Mouse (Mus musculus) adrenal gland, postnatal 25 days (tissue): ENCODE results near the gene BC048403. TPM values are rescaled to one million over a fixed set of nuclear protein-coding genes. Genes with fewer than 3 reads are reported as not detected.

Experiments
- DNase-seq: peaks from one replicate; pipeline ENCODE4 v3.0.0; 2021; ENCODE audit warnings: mixed read lengths
- total RNA-seq: library from RNA; stranded (reverse); gene quantifications from 2 replicates; pipeline ENCODE4 v1.2.3, GENCODE M21; 2021

Gene BC048403
- total RNA-seq, 1 experiment from 2014 or later: 14.4 TPM

GRCm38 (mm10) chr10:121756677-121757076 is 16.9 kb downstream of the BC048403 start:
- DNase-seq: no peak

DNA sequence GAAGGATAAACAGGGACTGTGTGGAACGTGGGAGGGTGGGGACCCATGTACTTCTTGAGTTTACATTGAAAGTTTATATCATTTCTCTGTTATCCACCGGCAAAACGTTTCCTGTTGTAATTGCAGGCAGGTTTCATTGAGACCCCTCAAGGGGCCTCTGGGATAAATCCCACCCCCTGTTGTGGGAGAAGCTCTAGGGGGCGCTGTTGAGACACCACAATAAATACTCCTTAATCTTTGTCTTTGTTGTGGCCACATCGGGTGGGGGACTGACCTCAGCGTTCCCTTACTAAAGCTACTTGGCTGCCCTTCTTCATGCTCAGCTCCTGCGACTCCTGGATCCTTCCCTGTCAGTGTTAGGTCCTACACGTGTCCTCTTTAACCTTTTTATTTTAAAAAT is 19.4 kb downstream of the BC048403 start:
- no peak for DNase-seq

GRCm38 (mm10) chr10:121762141-121762540 is 22.4 kb downstream of the BC048403 start:
- DNase-seq: no peak

GRCm38 (mm10) chr10:121763191-121763590 is 23.5 kb downstream of the BC048403 start:
- DNase-seq: no peak

DNA sequence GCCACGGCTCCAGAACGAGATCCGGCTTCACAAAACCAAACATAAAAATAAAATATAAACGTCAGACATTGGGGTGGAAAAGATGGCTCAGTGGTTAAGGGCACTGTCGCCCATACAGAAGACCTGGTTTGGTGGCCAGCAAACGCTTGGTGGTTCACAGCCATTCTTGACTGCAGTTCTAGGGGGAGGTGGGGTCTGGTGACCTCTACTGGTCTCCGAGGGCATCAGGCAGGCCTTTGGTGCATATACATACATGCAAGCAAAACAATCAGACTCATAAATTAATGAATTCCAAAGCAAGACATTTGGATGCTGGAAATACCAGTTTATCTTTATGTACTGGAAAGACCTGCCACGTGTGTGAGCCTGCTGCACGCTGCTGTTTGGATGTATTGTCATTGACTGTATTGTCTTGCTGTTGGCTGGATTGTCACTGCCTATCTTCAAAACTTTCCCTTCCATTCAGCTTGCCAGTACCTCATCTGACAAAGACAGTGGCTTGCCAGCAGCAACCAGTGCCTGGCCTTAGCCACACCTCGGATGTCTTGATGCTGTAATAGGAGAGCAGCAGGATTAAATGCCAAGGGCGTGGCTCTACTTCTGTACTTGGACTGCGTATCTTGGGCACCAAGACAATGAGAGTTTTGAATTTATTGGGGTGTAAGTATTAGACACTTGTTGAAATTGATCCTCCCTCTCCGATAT is 24.9 kb downstream of the BC048403 start:
- no peak for DNase-seq

- no peak for DNase-seq
These were observed 25.7 kb downstream of the BC048403 start for GRCm38 (mm10) chr10:121765174-121766057.

DNA sequence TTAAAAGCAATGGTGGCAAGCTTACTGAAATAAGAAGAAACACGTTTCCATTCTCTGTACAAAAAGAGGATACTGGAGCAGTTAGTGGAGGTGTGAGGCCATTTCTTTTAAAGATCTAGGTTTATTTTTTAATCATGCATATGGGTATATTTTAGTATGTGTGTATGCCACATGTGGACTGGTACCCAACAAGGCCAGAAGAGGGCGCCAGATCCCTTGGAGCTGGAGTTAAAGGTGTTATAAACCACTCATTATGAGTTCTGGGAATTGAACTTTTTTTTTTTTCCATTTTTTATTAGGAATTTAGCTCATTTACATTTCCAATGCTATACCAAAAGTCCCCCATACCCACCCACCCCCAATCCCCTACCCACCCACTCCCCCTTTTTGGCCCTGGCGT is 27.6 kb downstream of the BC048403 start:
- DNase-seq: peak; percentile 37

- no peak for DNase-seq
These were observed 30.0 kb downstream of the BC048403 start for GRCm38 (mm10) chr10:121769711-121770110.

- DNase-seq: peak; percentile 37
These were observed 31.2 kb downstream of the BC048403 start for GRCm38 (mm10) chr10:121770624-121771577.

DNA sequence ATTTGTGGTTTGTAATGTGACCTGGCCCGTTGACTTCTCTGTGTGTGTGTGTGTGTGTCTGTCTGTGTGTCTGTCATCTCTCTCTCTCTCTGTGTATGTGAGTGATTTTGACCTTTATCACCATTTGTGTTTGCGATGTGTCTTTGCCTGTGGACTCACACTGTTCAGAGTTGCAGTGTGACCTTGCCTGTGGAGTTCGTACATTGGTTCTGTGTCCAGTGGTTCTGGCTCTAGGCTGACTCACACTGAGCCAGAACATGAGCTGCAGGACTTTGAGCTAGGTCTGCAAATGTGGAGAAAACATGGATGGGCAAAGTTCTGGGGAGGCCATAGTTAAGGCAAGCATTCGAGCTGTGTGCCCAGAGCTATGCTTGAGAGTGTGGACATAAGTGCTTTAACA is 34.1 kb downstream of the BC048403 start:
- DNase-seq: no peak

DNA sequence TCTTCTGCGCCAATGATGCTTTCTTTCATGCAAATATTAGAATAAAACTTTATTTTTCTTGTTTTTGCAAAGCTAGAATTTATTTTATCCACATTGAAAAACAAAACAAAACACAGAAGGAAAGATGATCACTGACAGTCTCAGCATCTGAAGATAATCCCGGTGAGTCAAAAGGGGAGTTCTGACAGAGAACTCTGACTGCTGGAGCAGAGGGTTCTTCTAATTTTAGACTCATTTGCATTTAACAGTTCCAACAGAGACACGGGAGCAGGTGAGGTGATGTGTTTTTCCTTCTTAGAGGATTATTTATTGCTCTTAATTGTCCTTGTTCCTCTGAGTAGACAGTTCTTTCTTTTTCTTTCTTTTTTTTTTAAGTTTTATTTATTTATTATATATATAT is 36.3 kb downstream of the BC048403 start:
- no peak for DNase-seq

DNA sequence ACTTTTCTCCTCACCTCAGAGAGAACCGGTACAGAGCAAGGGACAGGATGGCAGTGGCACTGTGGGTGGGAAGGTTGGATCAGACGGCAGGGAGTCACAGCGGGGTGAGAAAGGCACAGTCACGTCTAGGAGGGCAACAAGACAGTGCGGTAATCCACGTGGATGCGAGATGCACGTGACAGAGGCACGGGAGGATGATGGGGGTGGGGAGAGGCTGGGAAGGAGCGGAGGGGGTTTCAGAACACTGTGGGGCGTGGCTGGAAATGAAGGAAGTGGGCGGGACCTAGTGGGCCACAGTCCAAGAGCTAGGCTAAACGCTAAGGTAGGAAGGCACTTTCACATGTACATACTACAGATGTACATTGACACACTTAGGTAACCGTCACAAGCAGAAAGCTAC is 41.4 kb downstream of the BC048403 start:
- DNase-seq: no peak

DNA sequence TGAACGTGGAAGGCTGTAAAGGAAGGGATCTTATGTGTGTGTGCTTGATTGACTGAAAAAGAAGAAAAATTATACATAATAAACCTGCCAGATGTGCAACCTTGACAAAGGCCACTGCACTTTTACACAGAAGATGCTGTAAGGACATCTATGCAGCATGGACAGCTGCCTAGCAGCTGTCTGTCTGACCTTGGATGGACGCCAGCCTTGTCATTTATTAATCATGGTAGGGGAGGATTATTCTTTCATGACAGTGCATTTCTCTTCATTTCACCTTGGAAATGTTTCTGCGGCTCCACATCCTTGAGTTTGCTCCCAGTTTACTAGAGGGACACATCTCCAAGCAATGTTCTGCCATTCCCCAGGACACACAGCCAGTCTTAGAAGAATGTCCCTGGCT is 48.8 kb downstream of the BC048403 start:
- DNase-seq: peak; percentile 43

DNA sequence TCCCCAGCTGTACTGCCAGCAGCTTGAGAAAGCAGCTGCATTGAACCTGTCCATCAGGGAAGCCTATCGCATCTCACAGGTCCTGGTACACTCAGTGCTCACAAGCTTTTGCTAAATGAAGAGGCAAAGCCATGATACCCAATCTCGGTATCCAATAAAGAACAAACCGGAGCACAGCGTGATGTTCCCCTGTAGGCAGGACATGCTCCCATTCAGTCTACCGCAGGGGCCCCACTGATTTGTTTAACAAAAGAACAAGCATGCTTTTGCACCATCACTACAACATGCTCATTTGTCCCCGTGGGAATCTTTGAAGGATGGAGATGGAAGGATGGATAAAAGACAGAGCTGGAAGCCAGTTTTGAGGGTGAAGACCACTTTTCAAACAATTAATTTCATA is 50.3 kb downstream of the BC048403 start:
- DNase-seq: no peak

DNA sequence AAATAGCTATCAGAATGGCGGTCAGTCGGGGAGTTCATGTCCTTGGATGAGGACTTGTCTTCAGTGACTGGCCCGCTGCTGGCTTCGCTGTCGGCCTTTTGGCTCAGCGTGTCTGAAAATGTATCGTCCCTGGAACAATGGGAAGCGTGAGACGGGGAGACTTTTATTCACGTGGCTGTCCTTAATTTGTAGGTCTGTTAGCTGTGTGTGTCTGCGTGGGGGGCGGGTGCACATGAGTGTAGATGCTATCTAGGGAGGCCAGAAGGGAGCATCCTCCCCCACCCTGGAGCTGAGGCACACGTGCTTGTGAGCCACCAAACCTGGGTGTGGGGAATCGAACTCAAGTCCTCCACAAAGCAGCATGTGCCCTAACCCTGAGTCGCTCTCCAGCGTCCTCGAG is 52.9 kb downstream of the BC048403 start:
- no peak for DNase-seq

DNA sequence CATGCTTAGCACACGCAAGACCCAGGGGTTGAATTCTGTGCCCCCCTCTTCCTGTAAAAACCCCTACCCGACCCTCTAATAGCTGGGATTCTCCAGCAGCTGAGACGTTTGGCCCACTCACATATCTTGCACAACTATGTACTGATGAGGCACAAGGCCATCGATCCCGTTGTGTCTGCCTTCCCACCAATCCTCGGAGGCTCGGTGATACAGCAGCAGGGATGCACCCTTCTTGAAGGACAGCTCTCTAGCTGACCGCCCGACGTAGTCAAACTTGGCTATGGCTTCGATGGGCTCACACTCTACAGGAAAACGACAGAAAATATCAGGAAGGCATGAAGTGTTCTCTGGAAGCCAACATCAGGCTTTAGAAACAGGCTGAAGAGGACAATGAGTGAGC is 54.7 kb downstream of the BC048403 start:
- no peak for DNase-seq

DNA sequence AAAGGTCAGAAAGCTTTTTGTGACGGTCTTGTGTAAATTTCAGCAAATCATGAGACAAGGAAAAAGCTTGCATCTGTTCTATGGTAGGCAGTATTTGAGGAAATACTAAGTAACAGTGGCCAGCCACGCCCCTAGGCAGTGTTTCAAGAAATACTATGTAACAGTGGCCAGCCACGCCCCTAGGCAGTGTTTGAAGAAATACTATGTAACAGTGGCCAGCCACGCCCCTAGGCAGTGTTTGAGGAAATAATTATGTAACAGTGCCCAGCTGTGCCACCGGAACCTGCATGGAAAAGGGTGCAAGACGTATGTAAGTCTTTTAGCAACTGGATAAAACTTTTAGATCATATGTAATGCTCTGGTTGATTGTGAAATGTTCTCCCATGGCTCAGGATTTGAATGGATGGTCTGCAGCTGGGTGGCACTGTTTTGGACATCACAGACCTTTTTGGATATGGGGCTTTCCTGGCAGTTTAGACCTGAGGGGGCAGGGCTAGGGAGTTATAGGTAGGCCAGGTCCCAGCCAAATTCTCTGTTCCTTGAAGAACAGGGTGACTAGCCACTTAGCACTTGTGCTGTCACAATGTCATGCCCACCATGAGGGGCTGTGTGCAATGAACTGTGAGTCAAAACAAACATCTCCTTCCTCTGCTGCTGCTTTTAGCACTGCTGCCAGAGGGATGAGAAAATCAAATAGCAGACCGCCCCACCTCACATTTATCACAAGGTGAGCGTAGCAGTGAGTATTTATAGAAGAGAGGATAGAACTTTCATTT is 56.5 kb downstream of the BC048403 start:
- no peak for DNase-seq

DNA sequence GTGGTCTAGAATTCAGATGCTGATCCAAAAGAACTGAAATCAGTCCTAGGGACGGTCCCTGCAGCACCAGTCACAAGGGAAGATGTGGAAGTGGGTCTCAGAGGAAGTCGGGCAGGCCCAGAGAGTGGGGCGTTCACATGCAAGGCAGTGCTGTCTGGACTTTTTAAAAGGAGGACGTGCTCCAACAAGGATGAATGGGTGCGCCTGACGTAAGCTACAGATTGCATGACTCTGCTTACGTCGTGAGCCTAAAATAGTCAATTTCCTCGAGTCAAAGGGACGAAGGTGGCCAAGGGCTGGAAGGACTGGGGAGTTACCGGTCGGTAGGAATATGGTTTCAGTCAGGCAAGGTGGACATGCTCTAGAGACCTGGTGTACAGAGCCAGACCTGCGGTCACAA is 60.3 kb downstream of the BC048403 start:
- no peak for DNase-seq
